Mouse (Mus musculus): Measurements from ENCODE around the gene Fmod.

GRCm38 (mm10) chr1:134055666-134056245 is 18.7 kb downstream of the Fmod start:
- TF ChIP-seq CTCF (conservative IDR thresholded peaks at IDR 0.05 in 1 of 2, IDR thresholded peaks at IDR 0.05 in 1 of 2; ENCODE audit: low read depth in 2 of 2, low read length in 2 of 2) (no peak), E2F4 (IDR thresholded peaks at IDR 0.05; ENCODE audit: insufficient replicate concordance, low read depth, low read length) (no peak), POLR2AphosphoS2 (IDR thresholded peaks at IDR 0.05; ENCODE audit: low read depth, low read length) (no peak), POLR2A (IDR thresholded peaks at IDR 0.05; ENCODE audit: low read depth, low read length) (no peak)
